Mouse (Mus musculus): ENCODE data around the gene Ccdc93. TPM values are rescaled to one million over a fixed set of nuclear protein-coding genes. Genes with fewer than 3 reads are reported as not detected.

The Ccdc93 gene
- polyA plus RNA-seq, 1 experiment: 2.6 TPM

DNA sequence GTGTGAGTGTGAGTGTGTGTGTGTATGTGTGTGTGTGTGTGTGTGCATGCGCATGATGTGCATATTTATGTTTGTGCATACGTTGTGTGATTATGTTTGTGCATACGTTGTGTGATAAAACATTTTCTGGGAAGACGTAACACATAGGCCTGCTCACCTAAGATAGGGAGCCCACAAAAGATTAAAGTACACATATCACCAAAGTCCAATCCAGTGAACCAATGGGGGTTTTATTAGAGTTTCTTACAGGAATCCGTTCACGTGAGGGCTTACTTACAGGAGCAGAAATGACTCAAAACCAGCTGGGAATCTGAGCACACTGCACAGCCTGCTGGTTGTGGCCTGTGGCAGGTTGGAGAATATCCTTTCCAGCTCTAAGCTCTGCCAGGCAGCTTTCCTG lies 13.3 kb downstream of the Ccdc93 start:
- no peak for TF ChIP-seq FLI1 (IDR thresholded peaks at IDR 0.05; ENCODE audit: low read length)
- no peak overlapping the region for H3K4me3 ChIP-seq (replicated peaks)
- no peaks in the 10 kb centered on the region for H3K27me3 ChIP-seq (replicated peaks)
- H3K9me3 ChIP-seq: no peaks in the 10 kb centered on the region
- peaks cover 100% of the 10 kb centered on the region for H3K36me3 ChIP-seq (replicated peaks; ENCODE audit: low read length)
- peaks cover 4% of the 10 kb centered on the region; the same call in 1 of the 2 replicates for H3K4me1 ChIP-seq

DNA sequence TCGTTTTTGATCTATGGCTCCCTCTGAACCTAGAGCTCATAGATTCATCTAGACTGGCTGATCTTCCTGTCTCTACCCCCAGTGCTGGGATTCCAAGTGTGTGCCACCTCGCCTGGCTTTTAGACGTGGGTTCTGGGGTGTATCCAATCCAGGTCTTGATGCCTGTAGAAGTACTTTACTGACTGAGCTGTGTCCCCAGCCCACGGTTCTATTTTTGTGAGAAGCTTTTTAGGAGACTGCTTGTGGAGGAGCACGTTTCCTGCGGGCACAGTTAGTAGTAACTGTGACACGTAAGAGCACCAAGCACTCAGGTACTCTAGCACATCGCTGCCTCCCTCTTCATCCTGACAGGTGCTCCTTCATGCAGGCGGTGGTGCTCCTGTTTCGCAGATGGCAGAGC lies 16.4 kb downstream of the Ccdc93 start:
- peaks cover 100% of the 10 kb centered on the region for H3K36me3 ChIP-seq (replicated peaks; ENCODE audit: low read length)
- H3K4me1 ChIP-seq: peaks cover 5% of the 10 kb centered on the region; the same call in 1 of the 2 replicates
- no peaks in the 10 kb centered on the region for H3K27me3 ChIP-seq (replicated peaks)
- H3K9me3 ChIP-seq: no peaks in the 10 kb centered on the region
- TF ChIP-seq GATA1 (IDR thresholded peaks at IDR 0.05; ENCODE audit: borderline replicate concordance, low read length) (no peak), FLI1 (IDR thresholded peaks at IDR 0.05; ENCODE audit: low read length) (no peak)
- no peak overlapping the region for H3K4me3 ChIP-seq (replicated peaks)

DNA sequence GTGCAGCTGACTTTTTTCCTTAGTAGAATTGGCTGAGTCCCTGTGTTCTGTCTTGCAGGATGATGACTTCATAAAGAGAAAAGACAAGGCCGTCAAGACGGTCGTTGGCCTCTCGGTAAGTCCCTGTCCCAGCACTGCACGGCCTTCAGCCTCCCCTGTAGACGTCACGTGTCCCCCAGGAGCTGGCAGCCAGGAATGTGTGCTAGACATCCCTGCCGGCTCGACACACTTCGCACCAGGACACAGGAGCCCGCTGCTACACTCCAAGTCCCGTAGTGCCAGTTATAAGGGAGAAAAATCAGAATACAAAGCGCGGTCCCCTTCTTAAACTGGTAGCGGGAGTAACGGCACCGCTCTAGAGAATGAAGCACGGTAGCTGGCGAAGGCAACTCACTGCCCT lies 17.3 kb downstream of the Ccdc93 start:
- H3K36me3 ChIP-seq (replicated peaks; ENCODE audit: low read length): peaks cover 100% of the 10 kb centered on the region

DNA sequence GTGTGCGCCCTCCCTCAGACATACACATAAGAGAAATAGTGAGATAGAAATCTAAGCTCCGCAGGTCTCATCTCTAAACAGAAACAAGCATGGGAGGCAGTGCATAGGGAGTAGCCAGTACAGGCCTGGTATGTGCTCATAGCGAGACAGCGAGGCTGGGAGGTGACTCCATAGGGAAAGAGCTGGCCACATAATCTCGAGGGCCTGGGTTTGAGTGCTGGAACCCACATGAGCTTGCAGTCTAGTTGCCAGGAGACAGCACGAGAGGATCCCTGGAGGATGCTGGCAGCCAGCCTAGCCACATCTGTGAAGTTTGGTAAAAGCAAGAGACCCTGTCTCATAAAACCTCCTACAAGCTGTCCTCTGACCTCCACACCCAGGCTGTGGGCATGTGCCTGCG lies 20.2 kb downstream of the Ccdc93 start:
- no peak for TF ChIP-seq FLI1 (IDR thresholded peaks at IDR 0.05; ENCODE audit: low read length)
- TF ChIP-seq GATA1 (IDR thresholded peaks at IDR 0.05; ENCODE audit: borderline replicate concordance, low read length): no peak

More for the DNA sequence above, 17.3 kb downstream of the Ccdc93 start:
- no peak for TF ChIP-seq GATA1 (IDR thresholded peaks at IDR 0.05; ENCODE audit: borderline replicate concordance, low read length)
- no peak for TF ChIP-seq FLI1 (IDR thresholded peaks at IDR 0.05; ENCODE audit: low read length)
- no peaks in the 10 kb centered on the region for H3K9me3 ChIP-seq
- no peak overlapping the region for H3K4me3 ChIP-seq (replicated peaks)
- peaks cover 14% of the 10 kb centered on the region for H3K4me1 ChIP-seq
- no peaks in the 10 kb centered on the region for H3K27me3 ChIP-seq (replicated peaks)

DNA sequence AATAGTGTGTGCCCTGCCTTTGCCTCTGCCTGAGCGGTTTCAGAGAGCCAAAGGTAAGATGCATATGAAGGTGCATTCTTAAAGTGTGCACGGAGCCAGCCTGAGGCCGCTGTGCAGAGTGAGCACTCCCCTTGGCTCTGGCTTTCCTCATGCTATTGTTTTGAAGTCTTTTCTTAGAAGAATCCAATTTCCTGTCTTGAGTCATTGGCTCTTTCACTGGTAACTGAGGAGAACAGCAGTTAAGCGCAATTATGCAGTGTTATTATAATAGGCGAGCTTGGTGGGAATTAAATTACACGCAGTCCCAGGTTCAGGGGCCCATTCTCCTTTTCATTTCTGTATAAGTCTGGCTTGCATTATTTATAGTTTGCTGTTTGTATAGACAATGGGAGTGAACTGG lies 21.6 kb downstream of the Ccdc93 start:
- peaks cover 93% of the 10 kb centered on the region for H3K36me3 ChIP-seq (replicated peaks; ENCODE audit: low read length)
- H3K9me3 ChIP-seq: no peaks in the 10 kb centered on the region
- H3K4me3 ChIP-seq (replicated peaks): no peak overlapping the region
- peaks cover 19% of the 10 kb centered on the region for H3K4me1 ChIP-seq
- H3K27me3 ChIP-seq (replicated peaks): no peaks in the 10 kb centered on the region
- TF ChIP-seq FLI1 (IDR thresholded peaks at IDR 0.05; ENCODE audit: low read length) (no peak), GATA1 (IDR thresholded peaks at IDR 0.05; ENCODE audit: borderline replicate concordance, low read length) (no peak)

More for the DNA sequence above, 20.2 kb downstream of the Ccdc93 start:
- Histone ChIP-seq H3K4me3 (replicated peaks) (no peak overlapping the region), H3K9me3 (no peaks in the 10 kb centered on the region), H3K27me3 (replicated peaks) (no peaks in the 10 kb centered on the region), H3K4me1 (peaks cover 23% of the 10 kb centered on the region), H3K36me3 (replicated peaks; ENCODE audit: low read length) (peaks cover 95% of the 10 kb centered on the region)

DNA sequence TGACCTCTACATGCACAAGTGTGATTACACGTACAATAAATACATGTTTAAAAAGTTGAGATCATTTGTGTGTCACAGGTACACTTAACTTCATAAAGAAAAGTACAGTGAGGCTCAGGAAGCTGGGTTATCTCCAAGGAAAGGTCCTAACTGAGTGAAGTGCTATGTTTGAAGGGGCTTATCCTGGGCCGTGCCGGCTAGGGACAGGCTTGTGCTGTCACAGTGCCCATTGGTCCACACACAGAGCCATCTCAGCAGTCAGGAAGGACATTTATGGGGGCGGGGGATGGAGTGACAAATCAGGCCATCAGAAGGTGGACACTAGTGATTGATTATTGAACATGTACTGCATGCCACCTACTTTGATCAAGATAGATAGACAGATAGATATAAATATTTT lies 22.2 kb downstream of the Ccdc93 start:
- Histone ChIP-seq H3K4me3 (replicated peaks) (no peak overlapping the region), H3K4me1 (peaks cover 19% of the 10 kb centered on the region), H3K27me3 (replicated peaks) (no peaks in the 10 kb centered on the region), H3K9me3 (no peaks in the 10 kb centered on the region), H3K36me3 (replicated peaks; ENCODE audit: low read length) (peaks cover 88% of the 10 kb centered on the region)
- no peak for TF ChIP-seq FLI1 (IDR thresholded peaks at IDR 0.05; ENCODE audit: low read length)
- no peak for TF ChIP-seq GATA1 (IDR thresholded peaks at IDR 0.05; ENCODE audit: borderline replicate concordance, low read length)

DNA sequence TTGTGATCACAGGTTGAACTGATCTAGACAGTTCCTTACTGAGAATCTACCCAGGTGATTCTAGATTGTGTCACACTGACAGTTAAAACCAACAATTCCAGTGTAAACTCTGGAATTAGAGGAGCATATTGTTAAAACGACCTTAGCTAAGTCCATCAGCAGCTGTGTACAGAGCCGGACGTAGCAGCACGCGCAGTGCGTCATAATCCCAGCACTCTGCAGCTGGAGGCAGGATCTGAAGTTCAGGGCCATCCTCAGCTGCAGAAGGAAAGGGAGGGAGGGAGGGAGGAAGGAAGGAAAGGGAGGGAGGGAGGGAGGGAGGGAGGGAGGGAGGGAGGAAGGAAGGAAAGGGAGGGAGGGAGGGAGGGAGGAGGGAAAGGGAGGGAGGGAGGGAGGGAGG lies 24.1 kb downstream of the Ccdc93 start:
- Histone ChIP-seq H3K4me3 (replicated peaks) (no peak overlapping the region), H3K4me1 (peaks cover 19% of the 10 kb centered on the region), H3K36me3 (replicated peaks; ENCODE audit: low read length) (peaks cover 85% of the 10 kb centered on the region), H3K9me3 (no peaks in the 10 kb centered on the region), H3K27me3 (replicated peaks) (no peaks in the 10 kb centered on the region)
- TF ChIP-seq FLI1 (IDR thresholded peaks at IDR 0.05; ENCODE audit: low read length) (no peak), GATA1 (IDR thresholded peaks at IDR 0.05; ENCODE audit: borderline replicate concordance, low read length) (no peak)

DNA sequence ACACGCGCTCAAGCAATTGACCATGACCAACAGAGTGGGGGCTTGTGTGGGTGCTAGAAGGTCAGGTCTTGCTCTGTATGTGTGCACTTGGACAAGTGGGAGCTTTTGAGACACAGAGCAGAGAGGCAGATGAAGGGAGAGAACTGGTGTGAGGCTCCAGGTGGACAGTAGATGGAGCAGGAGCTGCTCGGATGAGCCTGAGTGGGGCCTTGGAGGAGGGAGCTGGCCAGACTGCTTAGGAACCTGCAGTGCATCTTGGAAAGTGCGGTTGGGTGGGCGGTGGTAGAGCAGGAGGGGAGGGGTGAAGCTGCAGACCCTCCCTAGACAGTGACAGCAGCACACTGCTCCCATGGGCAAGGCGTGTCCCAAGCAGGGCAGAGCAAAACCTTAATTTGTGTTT lies 29.2 kb downstream of the Ccdc93 start:
- Histone ChIP-seq H3K36me3 (replicated peaks; ENCODE audit: low read length) (peaks cover 85% of the 10 kb centered on the region), H3K9me3 (no peaks in the 10 kb centered on the region), H3K27me3 (replicated peaks) (no peaks in the 10 kb centered on the region), H3K4me1 (peaks cover 8% of the 10 kb centered on the region), H3K4me3 (replicated peaks) (no peak overlapping the region)
- TF ChIP-seq FLI1 (IDR thresholded peaks at IDR 0.05; ENCODE audit: low read length) (no peak), GATA1 (IDR thresholded peaks at IDR 0.05; ENCODE audit: borderline replicate concordance, low read length) (no peak)

DNA sequence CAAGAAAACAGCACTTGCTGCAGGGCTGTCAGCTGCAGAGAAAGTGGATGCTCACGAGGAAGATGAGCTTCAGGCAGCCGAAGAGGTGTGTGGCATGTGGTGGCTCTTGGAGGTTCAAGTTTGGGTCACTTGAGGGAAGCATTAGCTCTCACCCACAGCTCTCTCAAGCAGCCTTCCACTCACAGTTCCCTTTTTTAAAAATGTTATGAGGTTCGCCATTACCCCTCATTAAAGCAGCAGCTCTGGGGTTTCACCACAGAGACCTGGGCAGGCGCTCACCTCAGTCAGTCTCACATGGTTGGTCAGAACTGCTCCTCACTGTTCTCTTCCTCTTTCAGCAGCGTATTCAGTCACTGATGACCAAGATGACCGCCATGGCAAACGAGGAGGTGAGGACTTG lies 31.0 kb downstream of the Ccdc93 start:
- TF ChIP-seq FLI1 (IDR thresholded peaks at IDR 0.05; ENCODE audit: low read length): no peak
- Histone ChIP-seq H3K27me3 (replicated peaks) (no peaks in the 10 kb centered on the region), H3K36me3 (replicated peaks; ENCODE audit: low read length) (peaks cover 88% of the 10 kb centered on the region), H3K4me3 (replicated peaks) (no peak overlapping the region), H3K9me3 (no peaks in the 10 kb centered on the region), H3K4me1 (peaks cover 12% of the 10 kb centered on the region)

DNA sequence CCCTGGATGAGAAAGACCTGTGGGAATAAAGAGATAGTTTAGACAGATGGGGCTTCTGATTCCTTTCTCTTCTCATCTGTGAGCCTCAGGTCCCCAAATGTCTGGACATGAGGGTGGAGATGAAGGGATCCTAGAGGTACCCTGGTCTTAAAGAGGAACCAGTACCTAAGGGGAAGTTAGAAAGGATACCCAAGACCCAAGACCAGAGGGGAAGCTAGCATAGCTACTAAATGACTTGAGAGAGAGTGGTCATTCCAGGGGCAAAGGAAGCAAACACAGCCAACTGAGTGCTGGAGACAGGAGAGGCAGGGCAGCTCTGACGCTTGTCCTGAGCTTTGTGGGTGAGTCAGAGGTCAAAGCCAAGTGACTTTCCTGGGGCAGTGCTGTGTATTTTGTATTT lies 31.8 kb downstream of the Ccdc93 start:
- Histone ChIP-seq H3K36me3 (replicated peaks; ENCODE audit: low read length) (peaks cover 90% of the 10 kb centered on the region), H3K4me3 (replicated peaks) (no peak overlapping the region), H3K9me3 (no peaks in the 10 kb centered on the region), H3K27me3 (replicated peaks) (no peaks in the 10 kb centered on the region), H3K4me1 (peaks cover 12% of the 10 kb centered on the region)
- TF ChIP-seq FLI1 (IDR thresholded peaks at IDR 0.05; ENCODE audit: low read length): no peak
- TF ChIP-seq GATA1 (IDR thresholded peaks at IDR 0.05; ENCODE audit: borderline replicate concordance, low read length): no peak

DNA sequence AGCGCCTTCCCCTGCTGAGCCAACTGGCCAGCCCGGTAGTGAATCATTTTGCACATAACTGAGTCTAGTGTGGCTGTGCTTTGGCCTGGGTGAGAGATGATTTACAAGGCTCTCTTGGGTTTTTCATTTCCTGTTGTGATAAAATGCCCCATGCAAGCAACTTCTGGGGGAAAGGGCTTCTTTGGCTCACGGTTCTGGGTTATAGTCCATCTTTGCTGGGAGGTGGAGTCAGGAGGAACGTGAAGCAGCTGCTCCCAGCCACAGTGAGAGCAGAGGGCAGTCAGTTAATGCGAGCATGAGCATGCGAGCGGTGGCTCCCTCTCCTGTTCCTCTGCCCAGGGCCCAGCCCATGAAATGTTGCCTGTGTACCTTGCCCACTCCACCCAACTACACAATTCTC lies 33.0 kb downstream of the Ccdc93 start:
- Histone ChIP-seq H3K27me3 (replicated peaks) (no peaks in the 10 kb centered on the region), H3K36me3 (replicated peaks; ENCODE audit: low read length) (peaks cover 94% of the 10 kb centered on the region), H3K4me1 (peaks cover 12% of the 10 kb centered on the region), H3K4me3 (replicated peaks) (no peak overlapping the region), H3K9me3 (no peaks in the 10 kb centered on the region)
- TF ChIP-seq GATA1 (IDR thresholded peaks at IDR 0.05; ENCODE audit: borderline replicate concordance, low read length): no peak
- TF ChIP-seq FLI1 (IDR thresholded peaks at IDR 0.05; ENCODE audit: low read length): no peak

Data from megakaryocyte, embryonic 14.5 days (primary cell).